Mouse (Mus musculus) stomach, embryonic 15.5 days (tissue): Measurements from ENCODE around the gene Fcgrt. TPM values are rescaled to one million over a fixed set of nuclear protein-coding genes. Genes with fewer than 3 reads are reported as not detected.
"Not testable (repeated sequence)": the region's sequence is repeated elsewhere in the genome, so short reads cannot be mapped to it uniquely, and the experiment has no call there.

Experiments
- ATAC-seq: fragments of 200-750 bp; cut with Nextera tagmentation; 2 replicates; pipeline ENCODE4 v1.8.0; 2017; ENCODE audit warnings: low read depth, moderate number of reproducible peaks, moderate TSS enrichment; ENCODE audit not compliant: insufficient read depth, low FRiP score
- H3K27ac ChIP-seq: fragments of 300-500 bp; sonication (generic); 2 replicates; pipeline ENCODE4 v1.5.1; 2015; ENCODE audit warnings: mild to moderate bottlenecking, inconsistent platforms
- H3K27me3 ChIP-seq: fragments of 300-500 bp; sonication (generic); replicated peaks from 2 replicates; pipeline ENCODE4 v1.6.1; 2015; ENCODE audit warnings: inconsistent platforms
- H3K36me3 ChIP-seq: fragments of 300-500 bp; sonication (generic); 2 replicates; pipeline ENCODE4 v1.6.1; 2015; ENCODE audit warnings: inconsistent platforms
- H3K4me1 ChIP-seq: fragments of 300-500 bp; sonication (generic); 2 replicates; pipeline ENCODE4 v1.6.1; 2015; ENCODE audit warnings: inconsistent platforms
- H3K4me2 ChIP-seq: fragments of 300-500 bp; sonication (generic); 2 replicates; pipeline ENCODE4 v1.6.1; 2015; ENCODE audit warnings: mild to moderate bottlenecking, inconsistent platforms
- H3K4me3 ChIP-seq: fragments of 300-500 bp; sonication (generic); replicated peaks from 2 replicates; pipeline ENCODE4 v1.5.1; 2015; ENCODE audit warnings: inconsistent platforms
- H3K9ac ChIP-seq: fragments of 300-500 bp; sonication (generic); 2 replicates; pipeline ENCODE4 v1.6.1; 2015; ENCODE audit warnings: inconsistent platforms
- H3K9me3 ChIP-seq: fragments of 300-500 bp; sonication (generic); 2 replicates; pipeline ENCODE4 v1.6.1; 2016; ENCODE audit warnings: inconsistent platforms
- WGBS: fragments of 180-500 bp; shearing (Covaris S2); methylation state at CpG from one replicate; pipeline ENCODE4 v1.1.7; 2015; 5-methylcytosine and 5-hydroxymethylcytosine counted together
- polyA plus RNA-seq: library from polyadenylated mRNA; unstranded; fragments of >200 nt; fragmentation: Nextera tagmentation; extraction: Ambion mirVana; gene quantifications from 2 replicates; pipeline ENCODE4 v1.2.1, GENCODE M21; 2015

Gene Fcgrt
- polyA plus RNA-seq: 92.1 and 94.1 TPM in 2 replicates

GRCm38 (mm10) chr7:45103652-45104180 lies at the start of gene Fcgrt:
Gene Fcgrt (minus strand): TSS chr7:45103851.
- H3K27me3 ChIP-seq: no peaks in the 10 kb centered on the region
- peak; percentile 93 for ATAC-seq
- peaks cover 22% of the 10 kb centered on the region for H3K4me1 ChIP-seq
- H3K36me3 ChIP-seq: no peaks in the 10 kb centered on the region
- H3K4me2 ChIP-seq: peak within 1 kb of the TSS; percentile 59
- H3K27ac ChIP-seq: peak within 1 kb of the TSS; percentile 93
- H3K4me3 ChIP-seq: peak within 1 kb of the TSS; percentile 44
- H3K9me3 ChIP-seq: no peaks in the 10 kb centered on the region
- WGBS: 19% methylated on average over 7 of the region's 7 CpGs
- peak within 1 kb of the TSS; percentile 9; the same call in 1 of the 2 replicates for H3K9ac ChIP-seq

- ATAC-seq, H3K4me2 ChIP-seq, H3K9me3 ChIP-seq, H3K4me3 ChIP-seq, H3K36me3 ChIP-seq, H3K9ac ChIP-seq, H3K27me3 ChIP-seq, H3K27ac ChIP-seq: not testable (repeated sequence)
- WGBS: 84% methylated on average over 2 of the region's 2 CpGs
- H3K4me1 ChIP-seq: peaks cover 18% of the 10 kb centered on the region
Observed at GRCm38 (mm10) chr7:45153052-45153451, 49.4 kb upstream of the Fcgrt start.

- H3K36me3 ChIP-seq: 0 out of 2 replicates have a peak, but pooled peaks cover 8% of the 10 kb centered on the region
- peaks cover 18% of the 10 kb centered on the region for H3K4me1 ChIP-seq
- no peak overlapping the region for H3K4me3 ChIP-seq
- H3K4me2 ChIP-seq: peak overlapping the region; percentile 2; the same call in 1 of the 2 replicates
- H3K9ac ChIP-seq: no peak overlapping the region
- 29% methylated on average over 11 of the region's 11 CpGs for WGBS
- H3K27ac ChIP-seq: peak overlapping the region; percentile 82
- H3K9me3 ChIP-seq: no peaks in the 10 kb centered on the region
- H3K27me3 ChIP-seq: no peaks in the 10 kb centered on the region
- ATAC-seq: no peak
Observed at GRCm38 (mm10) chr7:45151303-45151702, 47.7 kb upstream of the Fcgrt start.

GRCm38 (mm10) chr7:45150321-45150720 lies 46.7 kb upstream of the Fcgrt start:
- H3K36me3 ChIP-seq: 0 out of 2 replicates have a peak, but pooled peaks cover 16% of the 10 kb centered on the region
- no peak for ATAC-seq
- 44% methylated on average over 4 of the region's 4 CpGs for WGBS
- no peak overlapping the region for H3K4me3 ChIP-seq
- no peak overlapping the region; the same call in 1 of the 2 replicates for H3K4me2 ChIP-seq
- H3K4me1 ChIP-seq: peaks cover 17% of the 10 kb centered on the region
- no peak overlapping the region for H3K9ac ChIP-seq
- H3K27ac ChIP-seq: peak overlapping the region; percentile 82
- H3K9me3 ChIP-seq: no peaks in the 10 kb centered on the region
- no peaks in the 10 kb centered on the region for H3K27me3 ChIP-seq

- peaks cover 12% of the 10 kb centered on the region for H3K4me1 ChIP-seq
- 0 out of 2 replicates have a peak, but pooled peaks cover 22% of the 10 kb centered on the region for H3K36me3 ChIP-seq
- no peak for ATAC-seq
- H3K4me3 ChIP-seq: no peak overlapping the region
- 53% methylated on average over 6 of the region's 6 CpGs for whole genome bisulfite sequencing
- H3K27ac ChIP-seq: peak overlapping the region; percentile 82
- no peak overlapping the region for H3K9ac ChIP-seq
- no peaks in the 10 kb centered on the region for H3K27me3 ChIP-seq
- no peaks in the 10 kb centered on the region for H3K9me3 ChIP-seq
- no peak overlapping the region for H3K4me2 ChIP-seq
Observed at GRCm38 (mm10) chr7:45149545-45149944, 45.9 kb upstream of the Fcgrt start.

GRCm38 (mm10) chr7:45148534-45149098 lies 45.0 kb upstream of the Fcgrt start:
- Histone ChIP-seq H3K9ac (no peak overlapping the region), H3K27ac (0 out of 2 replicates have a peak overlapping the region, but pooled peaks have one; percentile 42), H3K4me2 (no peak overlapping the region), H3K4me3 (no peak overlapping the region), H3K27me3 (no peaks in the 10 kb centered on the region), H3K36me3 (0 out of 2 replicates have a peak, but pooled peaks cover 23% of the 10 kb centered on the region), H3K4me1 (peaks cover 12% of the 10 kb centered on the region), H3K9me3 (no peaks in the 10 kb centered on the region)
- no peak for ATAC-seq
- 59% methylated on average over 4 of the region's 4 CpGs for WGBS

- ATAC-seq: no peak
- 86% methylated on average over 11 of the region's 11 CpGs for WGBS
- H3K4me2 ChIP-seq: no peak overlapping the region
- H3K27ac ChIP-seq: no peak overlapping the region
- no peaks in the 10 kb centered on the region for H3K27me3 ChIP-seq
- no peak overlapping the region for H3K4me3 ChIP-seq
- H3K36me3 ChIP-seq: 0 out of 2 replicates have a peak, but pooled peaks cover 30% of the 10 kb centered on the region
- H3K9ac ChIP-seq: no peak overlapping the region
- H3K4me1 ChIP-seq: peaks cover 12% of the 10 kb centered on the region
- no peaks in the 10 kb centered on the region for H3K9me3 ChIP-seq
Observed at GRCm38 (mm10) chr7:45147899-45148298, 44.2 kb upstream of the Fcgrt start.

- H3K9me3 ChIP-seq: no peaks in the 10 kb centered on the region
- H3K9ac ChIP-seq: no peak overlapping the region
- no peak overlapping the region for H3K27ac ChIP-seq
- H3K36me3 ChIP-seq: 0 out of 2 replicates have a peak, but pooled peaks cover 35% of the 10 kb centered on the region
- WGBS: 94% methylated on average over 11 of the region's 11 CpGs
- H3K4me3 ChIP-seq: no peak overlapping the region
- H3K4me2 ChIP-seq: no peak overlapping the region
- no peak for ATAC-seq
- no peaks in the 10 kb centered on the region for H3K27me3 ChIP-seq
- H3K4me1 ChIP-seq: peaks cover 12% of the 10 kb centered on the region
Observed at GRCm38 (mm10) chr7:45147267-45147666, 43.6 kb upstream of the Fcgrt start.

GRCm38 (mm10) chr7:45145460-45145859 lies 41.8 kb upstream of the Fcgrt start:
- WGBS: 93% methylated on average over 8 of the region's 8 CpGs
- H3K9me3 ChIP-seq: no peaks in the 10 kb centered on the region
- no peak overlapping the region for H3K9ac ChIP-seq
- H3K4me3 ChIP-seq: no peak overlapping the region
- no peak overlapping the region for H3K4me2 ChIP-seq
- no peak overlapping the region for H3K27ac ChIP-seq
- ATAC-seq: no peak
- H3K4me1 ChIP-seq: peaks cover 1% of the 10 kb centered on the region
- no peaks in the 10 kb centered on the region for H3K27me3 ChIP-seq
- 0 out of 2 replicates have a peak, but pooled peaks cover 43% of the 10 kb centered on the region for H3K36me3 ChIP-seq

- Histone ChIP-seq H3K27me3 (no peaks in the 10 kb centered on the region), H3K36me3 (0 out of 2 replicates have a peak, but pooled peaks cover 43% of the 10 kb centered on the region), H3K4me3 (no peak overlapping the region), H3K27ac (no peak overlapping the region), H3K9ac (no peak overlapping the region), H3K9me3 (no peaks in the 10 kb centered on the region), H3K4me2 (no peak overlapping the region), H3K4me1 (no peaks in the 10 kb centered on the region)
- WGBS: 81% methylated on average over 13 of the region's 13 CpGs
- no peak for ATAC-seq
Observed at GRCm38 (mm10) chr7:45144368-45145174, 40.9 kb upstream of the Fcgrt start.

GRCm38 (mm10) chr7:45141914-45142313 lies 38.3 kb upstream of the Fcgrt start:
- Histone ChIP-seq H3K36me3 (0 out of 2 replicates have a peak, but pooled peaks cover 40% of the 10 kb centered on the region), H3K9me3 (no peaks in the 10 kb centered on the region)
- 87% methylated on average over 5 of the region's 5 CpGs for WGBS

GRCm38 (mm10) chr7:45141319-45141718 lies 37.7 kb upstream of the Fcgrt start:
- no peak overlapping the region for H3K4me2 ChIP-seq
- H3K36me3 ChIP-seq: 0 out of 2 replicates have a peak, but pooled peaks cover 34% of the 10 kb centered on the region
- H3K27me3 ChIP-seq: no peaks in the 10 kb centered on the region
- WGBS: 89% methylated on average over 3 of the region's 3 CpGs
- no peak overlapping the region for H3K27ac ChIP-seq
- H3K4me3 ChIP-seq: no peak overlapping the region
- no peak for ATAC-seq
- H3K4me1 ChIP-seq: no peaks in the 10 kb centered on the region
- no peak overlapping the region for H3K9ac ChIP-seq
- no peaks in the 10 kb centered on the region for H3K9me3 ChIP-seq

More at GRCm38 (mm10) chr7:45141914-45142313, 38.3 kb upstream of the Fcgrt start:
- ATAC-seq: no peak
- Histone ChIP-seq H3K9ac (no peak overlapping the region), H3K4me1 (no peaks in the 10 kb centered on the region), H3K4me2 (no peak overlapping the region), H3K4me3 (no peak overlapping the region), H3K27ac (no peak overlapping the region), H3K27me3 (no peaks in the 10 kb centered on the region)
